Mouse (Mus musculus) spleen, adult 2 months (tissue): ENCODE measurements at regions not wholly inside any gene's neighbourhood (a gene's known extent, or its start where the extent isn't known, plus 50 kb on each side); places are given as distances from the start of the nearest gene placed in this dataset.

Source experiments
- CTCF ChIP-seq: fragments of 200-500 bp; IDR thresholded peaks from 2 replicates; pipeline ENCODE4 v1.5.1; 2011; ENCODE audit warnings: mild to moderate bottlenecking, inconsistent platforms; ENCODE audit not compliant: insufficient read depth, insufficient read length, insufficient replicate concordance; ENCODE audit errors: extremely low read depth
- POLR2A ChIP-seq: fragments of 200-500 bp; IDR thresholded peaks from 2 replicates; pipeline ENCODE4 v1.6.1; 2011; ENCODE audit warnings: low read depth, low read length, inconsistent platforms

- no peak for TF ChIP-seq POLR2A
- no peak for TF ChIP-seq CTCF
Measured at GRCm38 (mm10) chr7:71406283-71406682, 55.0 kb upstream of the Gm10295 start.
